Mouse (Mus musculus) heart, embryonic 15.5 days (tissue): ENCODE measurements around the gene Krtap3-2. TPM values are rescaled to one million over a fixed set of nuclear protein-coding genes. Genes with fewer than 3 reads are reported as not detected.
"Not testable (repeated sequence)": the region's sequence is repeated elsewhere in the genome, so short reads cannot be mapped to it uniquely, and the experiment has no call there.

ENCODE experiments used
- ATAC-seq: fragments of 200-750 bp; cut with Nextera tagmentation; replicated peaks from 2 replicates; pipeline ENCODE4 v1.8.0; 2017; ENCODE audit warnings: low read depth, moderate TSS enrichment; ENCODE audit not compliant: insufficient number of reproducible peaks, insufficient read depth, low FRiP score
- H3K27ac ChIP-seq: fragments of 300-500 bp; sonication (generic); 2 replicates; pipeline ENCODE4 v1.5.1; 2015; ENCODE audit warnings: mild to moderate bottlenecking, inconsistent platforms
- H3K27me3 ChIP-seq: fragments of 300-500 bp; sonication (generic); 2 replicates; pipeline ENCODE4 v1.6.1; 2015; ENCODE audit warnings: inconsistent platforms
- H3K36me3 ChIP-seq: fragments of 300-500 bp; sonication (generic); 2 replicates; pipeline ENCODE4 v1.6.1; 2015; ENCODE audit warnings: mild to moderate bottlenecking, inconsistent platforms
- H3K4me1 ChIP-seq: fragments of 300-500 bp; sonication (generic); replicated peaks from 2 replicates; pipeline ENCODE4 v1.6.1; 2015; ENCODE audit warnings: inconsistent platforms
- H3K4me2 ChIP-seq: fragments of 300-500 bp; sonication (generic); 2 replicates; pipeline ENCODE4 v1.6.1; 2015; ENCODE audit warnings: inconsistent platforms, mild to moderate bottlenecking, moderate library complexity
- H3K4me3 ChIP-seq: fragments of 300-500 bp; sonication (generic); 2 replicates; pipeline ENCODE4 v1.5.1; 2015; ENCODE audit warnings: mild to moderate bottlenecking, inconsistent platforms
- H3K9ac ChIP-seq: fragments of 300-500 bp; sonication (generic); 2 replicates; pipeline ENCODE4 v1.6.1; 2015; ENCODE audit warnings: mild to moderate bottlenecking, inconsistent platforms
- H3K9me3 ChIP-seq: fragments of 300-500 bp; sonication (generic); replicated peaks from 2 replicates; pipeline ENCODE4 v1.6.1; 2016; ENCODE audit warnings: inconsistent platforms
- WGBS: fragments of 180-500 bp; shearing (Covaris S2); methylation state at CpG from one replicate; pipeline ENCODE4 v1.1.7; 2015; ENCODE audit warnings: mixed read lengths; 5-methylcytosine and 5-hydroxymethylcytosine counted together
- polyA plus RNA-seq: library from polyadenylated mRNA; unstranded; fragments of >200 nt; fragmentation: Nextera tagmentation; extraction: Ambion mirVana; gene quantifications from 2 replicates; pipeline ENCODE4 v1.2.1, GENCODE M21; 2015

Krtap3-2 gene
- not detected in 2 replicates for polyA plus RNA-seq

DNA sequence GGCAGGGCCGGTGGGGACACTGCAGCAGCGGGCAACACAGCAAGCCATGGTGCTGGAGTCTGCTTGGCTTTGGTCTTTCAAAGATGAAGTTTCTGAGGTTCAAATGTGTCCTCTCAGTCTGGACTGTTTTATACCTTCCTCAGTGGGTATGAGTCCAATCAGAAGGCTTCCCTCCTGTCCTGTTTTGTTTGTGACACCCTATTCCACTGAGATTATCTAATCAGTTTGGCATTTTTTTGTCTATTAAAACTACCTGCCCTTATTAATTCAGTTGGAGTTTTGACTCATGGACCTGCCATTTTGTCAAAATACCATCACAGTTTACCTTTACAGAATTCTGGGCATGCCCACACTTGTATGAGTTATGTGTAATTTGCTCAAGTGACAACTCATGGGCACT lies at the start of gene Krtap3-2:
Krtap3-2 (minus strand) TSS at position 101 of the 400 bp plus-strand sequence.
- H3K4me2 ChIP-seq, result no peak within 1 kb of the TSS
- H3K27me3 ChIP-seq, result no peaks in the 10 kb centered on the region
- 47% methylated on average over 2 of the region's 2 CpGs for WGBS
- no peaks in the 10 kb centered on the region for H3K9me3 ChIP-seq
- no peak within 1 kb of the TSS for H3K27ac ChIP-seq
- no peak within 1 kb of the TSS for H3K9ac ChIP-seq
- no peaks in the 10 kb centered on the region for H3K4me1 ChIP-seq
- ATAC-seq, result no peak
- H3K36me3 ChIP-seq, result no peaks in the 10 kb centered on the region
- H3K4me3 ChIP-seq, result no peak within 1 kb of the TSS

DNA sequence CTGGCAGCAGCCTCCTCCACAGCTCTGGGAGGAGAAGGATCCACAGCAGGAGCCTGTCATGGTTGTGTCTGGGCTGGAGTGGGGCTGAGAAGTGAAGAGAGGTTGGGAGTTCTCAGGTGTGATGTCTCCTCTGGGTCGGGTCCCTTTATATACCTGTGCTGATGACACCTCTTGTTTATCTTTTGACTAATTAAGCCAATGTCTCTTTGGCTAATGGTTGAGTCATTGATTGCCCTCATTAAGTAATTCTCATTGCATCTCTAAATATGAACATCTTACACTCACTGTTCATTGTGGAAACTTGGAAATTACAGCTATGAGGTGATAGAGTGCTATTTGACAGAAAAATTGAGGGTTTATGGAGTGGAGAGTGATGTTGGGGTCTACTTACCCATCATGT lies 46.6 kb upstream of the Krtap3-2 start, which contains the start of gene Gm11938:
Gm11938 (minus strand) TSS at position 101 of the 400 bp plus-strand sequence.
- H3K4me3 ChIP-seq, H3K4me1 ChIP-seq, H3K9ac ChIP-seq, H3K27me3 ChIP-seq, H3K27ac ChIP-seq, H3K9me3 ChIP-seq, H3K36me3 ChIP-seq, H3K4me2 ChIP-seq, ATAC-seq: not testable (repeated sequence)
- 40% methylated on average over 1 of the region's 1 CpGs for WGBS

DNA sequence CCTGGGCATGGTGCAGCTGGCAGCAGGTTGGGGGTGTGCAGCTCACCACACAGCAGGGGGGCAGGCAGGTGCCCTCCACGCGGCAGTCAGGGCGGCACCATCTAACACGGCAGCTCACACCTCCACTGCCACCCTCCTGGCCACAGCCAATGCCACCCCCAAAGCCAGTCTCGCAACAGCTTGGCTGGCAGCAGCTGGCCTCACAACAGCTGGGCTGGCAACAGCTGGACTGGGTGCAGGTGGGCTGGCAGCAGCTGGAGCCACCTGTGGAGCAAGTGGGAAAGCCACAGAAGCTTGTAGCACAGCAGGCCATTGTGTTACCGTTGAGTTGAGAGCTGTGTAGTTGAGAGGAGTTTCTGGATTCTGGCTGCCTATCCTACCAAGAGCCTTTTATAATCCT lies 41.1 kb upstream of the Krtap3-2 start, which contains the start of gene Krtap9-3:
Krtap9-3 (minus strand) TSS at position 364 of the 400 bp plus-strand sequence.
- H3K27me3 ChIP-seq, H3K4me3 ChIP-seq, ATAC-seq, H3K27ac ChIP-seq, H3K4me1 ChIP-seq, H3K9ac ChIP-seq, H3K4me2 ChIP-seq, H3K36me3 ChIP-seq, H3K9me3 ChIP-seq: not testable (repeated sequence)
- WGBS, result 81% methylated on average over 6 of the region's 6 CpGs

DNA sequence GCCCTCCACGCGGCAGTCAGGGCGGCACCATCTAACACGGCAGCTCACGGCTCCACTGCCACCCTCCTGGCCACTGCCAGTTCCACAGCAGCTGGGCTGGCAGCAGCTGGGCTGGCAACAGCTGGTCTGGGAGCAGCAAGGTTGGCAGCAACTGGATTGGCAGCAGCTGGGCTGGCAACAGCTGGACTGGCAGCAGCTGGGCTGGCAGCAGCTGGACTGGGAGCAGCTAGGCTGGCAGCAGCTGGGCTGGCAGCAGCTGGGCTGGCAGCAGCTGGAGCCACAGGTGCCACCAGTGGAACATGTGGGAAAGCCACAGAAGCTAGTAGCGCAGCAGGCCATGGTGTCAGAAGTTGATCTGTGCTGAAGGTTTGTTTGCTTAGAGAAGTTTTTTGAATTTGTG lies 34.3 kb upstream of the Krtap3-2 start, which contains the start of gene Krtap1-3:
Krtap1-3 (minus strand) TSS at position 359 of the 400 bp plus-strand sequence.
- WGBS, result 74% methylated on average over 6 of the region's 6 CpGs
- no peak within 1 kb of the TSS for H3K4me3 ChIP-seq
- no peaks in the 10 kb centered on the region for H3K9me3 ChIP-seq
- no peak for ATAC-seq
- no peak within 1 kb of the TSS for H3K9ac ChIP-seq
- H3K27ac ChIP-seq, result no peak within 1 kb of the TSS
- H3K27me3 ChIP-seq, result 0 out of 2 replicates have a peak, but pooled peaks cover 3% of the 10 kb centered on the region
- no peaks in the 10 kb centered on the region for H3K36me3 ChIP-seq
- no peaks in the 10 kb centered on the region for H3K4me1 ChIP-seq
- H3K4me2 ChIP-seq, result no peak within 1 kb of the TSS

DNA sequence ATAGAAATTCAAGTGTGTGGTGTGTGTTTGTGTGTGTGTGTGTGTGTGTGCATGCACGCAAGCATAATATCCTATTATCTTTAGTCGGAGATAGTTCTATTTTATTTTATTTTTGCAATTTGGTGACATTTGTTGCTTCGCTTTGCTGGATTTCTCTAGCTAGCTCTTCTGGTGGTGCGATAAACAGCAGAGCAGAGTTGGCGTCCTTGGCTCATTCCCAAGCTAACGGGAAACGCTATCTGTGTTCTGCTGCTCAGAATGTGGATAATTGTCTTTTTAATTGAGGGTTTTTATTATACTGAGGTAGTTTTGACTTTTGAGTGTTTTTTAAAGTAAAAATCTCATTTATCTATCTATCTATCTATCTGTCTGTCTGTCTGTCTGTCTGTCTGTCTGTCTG lies 28.4 kb upstream of the Krtap3-2 start:
- no peak overlapping the region for H3K9ac ChIP-seq
- H3K4me3 ChIP-seq, result no peak overlapping the region
- no peak for ATAC-seq
- H3K4me1 ChIP-seq, result no peaks in the 10 kb centered on the region
- H3K4me2 ChIP-seq, result no peak overlapping the region
- H3K27me3 ChIP-seq, result no peaks in the 10 kb centered on the region
- H3K36me3 ChIP-seq, result no peaks in the 10 kb centered on the region
- WGBS, result 73% methylated on average over 7 of the region's 7 CpGs
- no peak overlapping the region for H3K27ac ChIP-seq
- H3K9me3 ChIP-seq, result no peaks in the 10 kb centered on the region

DNA sequence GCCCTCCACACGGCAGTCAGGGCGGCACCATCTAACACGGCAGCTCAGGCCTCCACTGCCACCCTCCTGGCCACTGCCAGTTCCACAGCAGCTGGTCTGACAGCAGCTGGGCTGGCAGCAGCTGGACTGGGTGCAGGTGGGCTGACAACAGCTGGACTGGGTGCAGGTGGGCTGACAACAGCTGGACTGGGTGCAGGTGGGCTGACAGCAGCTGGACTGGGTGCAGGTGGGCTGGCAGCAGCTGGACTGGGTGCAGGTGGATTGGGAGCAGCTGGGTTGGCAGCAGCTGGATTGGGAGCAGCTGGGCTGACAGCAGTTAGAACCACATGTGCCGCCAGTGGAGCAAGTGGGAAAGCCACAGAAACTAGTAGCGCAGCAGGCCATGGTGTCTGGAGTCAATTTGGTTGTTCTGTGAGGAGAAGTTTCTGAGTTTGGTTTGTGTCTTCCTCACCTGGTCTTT lies 26.6 kb upstream of the Krtap3-2 start, which contains the start of gene Krtap1-4:
Krtap1-4 (minus strand) TSS at position 410 of the 460 bp plus-strand sequence.
- Histone ChIP-seq H3K9ac (no peak within 1 kb of the TSS), H3K27me3 (no peaks in the 10 kb centered on the region), H3K4me1 (no peaks in the 10 kb centered on the region), H3K36me3 (no peaks in the 10 kb centered on the region), H3K4me3 (no peak within 1 kb of the TSS), H3K9me3 (no peaks in the 10 kb centered on the region), H3K4me2 (no peak within 1 kb of the TSS), H3K27ac (no peak within 1 kb of the TSS)
- ATAC-seq, result no peak
- 81% methylated on average over 5 of the region's 5 CpGs for WGBS

DNA sequence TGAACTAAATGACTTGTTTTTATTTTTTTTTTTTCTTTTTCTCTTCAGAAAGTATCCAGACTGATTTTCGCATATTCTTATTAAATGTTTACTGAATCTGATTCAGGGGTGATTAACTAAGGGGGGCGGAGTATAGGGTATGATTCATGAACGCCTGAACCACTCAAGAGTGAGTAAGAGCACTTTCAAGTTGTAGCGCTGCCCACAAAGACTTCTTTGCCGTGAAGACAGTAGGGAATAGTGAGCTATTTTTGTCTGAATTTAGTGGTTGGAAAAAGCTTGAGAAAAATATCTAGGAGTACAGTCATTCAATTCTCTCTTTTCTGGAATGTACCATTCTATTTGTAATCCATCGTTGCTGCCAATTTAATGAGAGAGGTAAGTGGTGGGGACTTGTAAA lies 24.9 kb upstream of the Krtap3-2 start:
- Histone ChIP-seq H3K36me3 (no peaks in the 10 kb centered on the region), H3K27me3 (no peaks in the 10 kb centered on the region), H3K4me2 (no peak overlapping the region), H3K9ac (no peak overlapping the region), H3K4me1 (no peaks in the 10 kb centered on the region), H3K9me3 (no peaks in the 10 kb centered on the region), H3K4me3 (no peak overlapping the region), H3K27ac (no peak overlapping the region)
- no peak for ATAC-seq
- WGBS, result 69% methylated on average over 6 of the region's 6 CpGs

DNA sequence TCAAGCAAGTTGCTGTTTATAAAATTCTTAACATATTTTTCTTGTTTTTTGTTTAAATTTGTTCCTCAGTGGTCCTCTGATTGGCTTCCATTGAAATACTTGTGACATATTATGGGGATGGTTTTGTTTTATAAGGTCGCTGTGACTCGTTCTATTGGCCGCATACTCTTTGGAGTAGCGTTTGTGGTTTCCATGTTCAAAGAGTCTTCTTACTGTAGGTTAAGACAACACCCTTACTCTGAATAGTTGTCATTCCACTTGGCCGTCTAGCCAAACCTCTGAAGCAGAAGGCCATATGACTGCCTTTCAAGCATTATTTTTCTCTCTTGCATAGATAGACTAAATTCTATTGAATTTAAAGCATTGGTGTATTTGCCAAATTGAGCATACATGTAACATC lies 24.4 kb upstream of the Krtap3-2 start:
- no peak overlapping the region for H3K4me3 ChIP-seq
- ATAC-seq, result no peak
- H3K4me2 ChIP-seq, result no peak overlapping the region
- no peak overlapping the region for H3K9ac ChIP-seq
- no peaks in the 10 kb centered on the region for H3K36me3 ChIP-seq
- H3K4me1 ChIP-seq, result no peaks in the 10 kb centered on the region
- no peaks in the 10 kb centered on the region for H3K27me3 ChIP-seq
- WGBS, result 81% methylated on average over 5 of the region's 5 CpGs
- no peak overlapping the region for H3K27ac ChIP-seq
- no peaks in the 10 kb centered on the region for H3K9me3 ChIP-seq

DNA sequence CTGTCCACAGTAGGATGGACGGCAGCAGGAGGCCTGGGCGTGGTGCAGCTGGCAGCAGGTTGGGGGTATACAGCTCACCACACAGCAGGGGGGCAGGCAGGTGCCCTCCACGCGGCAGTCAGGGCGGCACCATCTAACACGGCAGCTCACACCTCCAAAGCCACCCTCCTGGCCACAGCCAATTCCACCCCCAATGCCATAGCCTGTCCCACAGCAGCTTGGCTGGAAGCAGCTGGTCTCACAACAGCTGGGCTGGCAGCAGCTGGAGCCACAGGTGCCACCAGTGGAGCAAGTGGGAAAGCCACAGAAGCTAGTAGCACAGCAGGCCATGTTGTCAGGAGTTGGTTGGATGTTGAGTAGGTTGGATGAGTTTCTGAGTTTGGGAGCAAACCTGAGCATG lies 24.0 kb upstream of the Krtap3-2 start, which contains the start of gene Krtap1-5:
Krtap1-5 (minus strand) TSS at position 381 of the 400 bp plus-strand sequence.
- H3K4me3 ChIP-seq, result no peak within 1 kb of the TSS
- no peak for ATAC-seq
- no peaks in the 10 kb centered on the region for H3K9me3 ChIP-seq
- H3K27me3 ChIP-seq, result no peaks in the 10 kb centered on the region
- no peak within 1 kb of the TSS for H3K4me2 ChIP-seq
- H3K27ac ChIP-seq, result no peak within 1 kb of the TSS
- WGBS, result 84% methylated on average over 6 of the region's 6 CpGs
- no peaks in the 10 kb centered on the region for H3K4me1 ChIP-seq
- no peak within 1 kb of the TSS for H3K9ac ChIP-seq
- H3K36me3 ChIP-seq, result no peaks in the 10 kb centered on the region

DNA sequence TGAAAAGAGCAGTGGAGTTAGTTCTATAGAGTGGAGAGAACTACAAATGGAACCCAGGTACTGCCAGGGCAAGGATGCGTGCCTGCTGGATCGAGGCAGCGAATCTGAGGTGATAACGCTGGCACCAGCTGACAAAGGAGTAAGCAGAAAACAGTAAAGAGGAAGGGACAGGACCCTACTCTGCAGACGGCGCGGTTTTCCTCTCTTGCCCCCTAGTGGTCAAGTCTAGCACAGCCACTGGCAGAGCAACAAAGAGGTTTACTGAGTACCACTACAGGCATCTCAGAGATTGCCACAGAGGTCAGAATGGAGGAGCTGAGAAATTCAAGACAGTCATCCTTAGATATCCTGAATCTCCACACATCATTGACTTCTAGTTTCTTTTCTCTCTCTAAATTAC lies 17.5 kb upstream of the Krtap3-2 start:
- peak overlapping the region; percentile 45 for H3K4me2 ChIP-seq
- H3K9ac ChIP-seq, result no peak overlapping the region
- ATAC-seq, result no peak
- no peaks in the 10 kb centered on the region for H3K9me3 ChIP-seq
- 3% methylated on average over 7 of the region's 7 CpGs for WGBS
- no peaks in the 10 kb centered on the region for H3K36me3 ChIP-seq
- no peaks in the 10 kb centered on the region for H3K4me1 ChIP-seq
- no peaks in the 10 kb centered on the region for H3K27me3 ChIP-seq
- no peak overlapping the region for H3K4me3 ChIP-seq
- H3K27ac ChIP-seq, result no peak overlapping the region

DNA sequence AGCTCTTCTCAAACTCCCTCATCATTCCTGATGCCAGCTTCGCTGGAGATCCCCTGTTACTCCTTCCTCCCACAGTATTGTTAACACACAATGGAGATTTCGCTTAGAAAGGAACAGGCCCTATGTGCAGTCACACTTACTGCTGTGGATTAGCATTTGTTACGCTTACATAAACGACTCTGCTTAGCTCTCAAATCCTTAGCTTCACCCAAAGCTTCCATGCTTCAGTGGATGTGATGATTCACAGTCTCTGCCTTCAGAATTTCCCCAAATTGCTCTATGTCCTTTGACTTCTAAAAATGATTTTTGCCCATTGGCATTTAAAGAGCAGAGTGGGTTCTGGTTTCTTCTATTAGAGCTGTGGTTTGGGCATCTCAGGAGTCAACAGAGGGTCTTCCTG lies 16.5 kb upstream of the Krtap3-2 start:
- Histone ChIP-seq H3K36me3 (no peaks in the 10 kb centered on the region), H3K27ac (no peak overlapping the region), H3K4me1 (no peaks in the 10 kb centered on the region), H3K4me3 (no peak overlapping the region), H3K27me3 (no peaks in the 10 kb centered on the region), H3K9ac (no peak overlapping the region), H3K9me3 (no peaks in the 10 kb centered on the region), H3K4me2 (no peak overlapping the region)
- WGBS, result 60% methylated on average over 4 of the region's 4 CpGs
- ATAC-seq, result no peak

DNA sequence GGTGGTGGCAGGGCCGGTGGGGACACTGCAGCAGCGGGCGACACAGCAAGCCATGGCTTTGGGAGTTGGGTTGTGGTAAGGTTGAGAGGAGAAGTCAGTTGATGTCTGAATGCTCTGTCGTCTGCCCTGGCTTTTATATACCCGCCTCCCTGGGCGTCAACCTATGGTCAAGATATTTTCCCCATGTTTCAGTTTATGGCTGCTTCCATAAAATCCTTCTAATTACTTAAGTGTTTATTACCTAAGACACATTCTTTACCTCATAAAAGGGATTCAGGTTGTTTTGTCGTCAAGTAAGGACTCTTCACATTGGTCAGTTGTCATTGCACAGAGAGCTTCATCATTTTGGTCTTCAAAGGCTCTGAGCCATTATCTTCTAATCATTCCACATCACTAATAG lies 9.9 kb upstream of the Krtap3-2 start, which contains the start of gene Krtap3-1:
Krtap3-1 (minus strand) TSS at position 101 of the 400 bp plus-strand sequence.
- Histone ChIP-seq H3K27ac (no peak within 1 kb of the TSS), H3K36me3 (no peaks in the 10 kb centered on the region)

More for the DNA sequence above, 9.9 kb upstream of the Krtap3-2 start, which contains the start of gene Krtap3-1:
- H3K4me3 ChIP-seq, result no peak within 1 kb of the TSS
- no peaks in the 10 kb centered on the region for H3K4me1 ChIP-seq
- no peak within 1 kb of the TSS for H3K9ac ChIP-seq
- no peak for ATAC-seq
- H3K9me3 ChIP-seq, result no peaks in the 10 kb centered on the region
- no peaks in the 10 kb centered on the region for H3K27me3 ChIP-seq
- WGBS, result 88% methylated on average over 7 of the region's 7 CpGs
- H3K4me2 ChIP-seq, result no peak within 1 kb of the TSS
